Mouse (Mus musculus): ENCODE measurements around the gene Nxn. TPM values are rescaled to one million over a fixed set of nuclear protein-coding genes. Genes with fewer than 3 reads are reported as not detected.

The Nxn gene
- polyA plus RNA-seq, 1 experiment = 10.6 TPM

DNA sequence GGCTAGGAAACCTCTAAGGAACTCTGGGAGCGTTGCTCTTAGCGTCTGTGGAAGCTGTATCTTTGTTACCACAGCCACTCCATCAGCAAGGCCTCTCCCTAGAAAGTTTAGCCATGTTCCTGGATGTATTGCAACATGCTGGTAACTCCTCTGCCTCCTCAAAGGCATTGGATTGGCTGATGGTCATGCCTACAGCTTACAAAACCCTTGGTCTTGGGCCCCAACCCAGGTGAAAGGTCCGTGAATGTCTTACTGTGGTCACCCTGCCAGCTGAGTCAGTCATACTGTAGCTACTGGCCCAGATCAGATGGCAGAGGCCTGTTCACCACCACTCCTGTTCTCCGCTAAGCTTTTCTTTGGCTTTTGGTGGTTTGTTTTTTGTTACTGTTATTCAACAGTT, 16.1 kb upstream of the Nxn start:
- no peaks in the 10 kb centered on the region; the same call in 1 of the 2 replicates for H3K36me3 ChIP-seq (ENCODE audit: control insufficient read depth, insufficient read depth, low read length)
- 85% methylated on average over 4 of the region's 4 CpGs for WGBS
- DNase-seq = peak; percentile 24

DNA sequence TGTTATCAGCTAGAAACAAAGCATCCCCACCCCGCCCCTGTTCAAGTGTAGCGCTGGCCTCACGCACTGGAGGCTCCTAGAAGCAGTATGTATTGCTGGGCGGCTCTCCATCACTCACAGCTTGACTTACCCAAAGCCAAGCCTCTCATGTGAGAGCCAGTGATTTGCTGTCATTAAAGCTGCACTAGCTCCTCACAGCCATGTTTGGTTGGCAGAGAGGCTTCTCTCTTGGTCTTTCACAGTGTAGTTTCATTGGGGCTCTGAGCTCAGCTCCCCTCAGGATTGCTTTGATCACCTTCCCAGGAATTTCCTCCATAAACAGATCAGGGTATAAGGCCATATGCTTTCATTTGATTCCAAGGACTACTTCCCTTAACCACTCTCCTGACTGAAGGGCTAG, 14.3 kb upstream of the Nxn start:
- WGBS = 87% methylated on average over 4 of the region's 4 CpGs
- no peaks in the 10 kb centered on the region for H3K4me1 ChIP-seq (ENCODE audit: control insufficient read depth, insufficient read depth, low read length)
- no peaks in the 10 kb centered on the region for H3K27me3 ChIP-seq (replicated peaks; ENCODE audit: control insufficient read depth, insufficient read depth, low read length)
- DNase-seq = no peak
- no peak for TF ChIP-seq CTCF (conservative IDR thresholded peaks at IDR 0.05; ENCODE audit: insufficient read depth, insufficient read length, low read depth, low read length)
- TF ChIP-seq POLR2A (IDR thresholded peaks at IDR 0.05; ENCODE audit: low read depth, low read length) = no peak
- no peak overlapping the region for H3K27ac ChIP-seq (ENCODE audit: insufficient read depth, low read depth, low read length)
- no peaks in the 10 kb centered on the region; the same call in 1 of the 2 replicates for H3K36me3 ChIP-seq (ENCODE audit: control insufficient read depth, insufficient read depth, low read length)
- H3K4me3 ChIP-seq (ENCODE audit: insufficient read depth, low read depth, low read length) = no peak overlapping the region

More for the DNA sequence above, 16.1 kb upstream of the Nxn start:
- Histone ChIP-seq H3K4me3 (ENCODE audit: insufficient read depth, low read depth, low read length) (no peak overlapping the region), H3K4me1 (ENCODE audit: control insufficient read depth, insufficient read depth, low read length) (no peaks in the 10 kb centered on the region), H3K27ac (ENCODE audit: insufficient read depth, low read depth, low read length) (no peak overlapping the region), H3K27me3 (replicated peaks; ENCODE audit: control insufficient read depth, insufficient read depth, low read length) (no peaks in the 10 kb centered on the region)
- no peak for TF ChIP-seq CTCF (conservative IDR thresholded peaks at IDR 0.05; ENCODE audit: insufficient read depth, insufficient read length, low read depth, low read length)
- TF ChIP-seq POLR2A (IDR thresholded peaks at IDR 0.05; ENCODE audit: low read depth, low read length) = no peak

DNA sequence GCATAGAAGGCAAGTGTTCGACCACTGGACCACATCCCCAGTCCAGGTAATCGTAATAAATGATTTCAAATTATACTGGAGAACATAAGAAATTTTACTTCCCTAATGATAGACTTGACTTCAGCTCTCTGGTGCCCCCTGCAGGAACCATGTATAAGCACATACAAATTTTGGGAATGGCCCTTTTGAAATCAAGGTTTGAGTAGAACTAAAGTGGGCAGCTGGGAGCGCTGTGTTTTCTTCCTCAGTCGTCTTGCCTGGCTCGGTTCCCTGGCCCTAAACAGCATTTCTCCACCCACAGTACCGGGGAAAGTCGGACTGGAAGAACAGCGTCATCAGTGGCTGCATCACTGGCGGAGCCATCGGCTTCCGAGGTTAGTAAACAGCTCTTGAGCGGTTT, 11.9 kb upstream of the Nxn start:
- Histone ChIP-seq H3K4me1 (ENCODE audit: control insufficient read depth, insufficient read depth, low read length) (no peaks in the 10 kb centered on the region), H3K27ac (ENCODE audit: insufficient read depth, low read depth, low read length) (no peak overlapping the region), H3K27me3 (replicated peaks; ENCODE audit: control insufficient read depth, insufficient read depth, low read length) (no peaks in the 10 kb centered on the region), H3K36me3 (ENCODE audit: control insufficient read depth, insufficient read depth, low read length) (no peaks in the 10 kb centered on the region; the same call in 1 of the 2 replicates), H3K4me3 (ENCODE audit: insufficient read depth, low read depth, low read length) (no peak overlapping the region)
- WGBS = 67% methylated on average over 12 of the region's 12 CpGs
- peak; percentile 52 for DNase-seq
- TF ChIP-seq POLR2A (IDR thresholded peaks at IDR 0.05; ENCODE audit: low read depth, low read length) (no peak), CTCF (conservative IDR thresholded peaks at IDR 0.05; ENCODE audit: insufficient read depth, insufficient read length, low read depth, low read length) (peak; percentile 44)

DNA sequence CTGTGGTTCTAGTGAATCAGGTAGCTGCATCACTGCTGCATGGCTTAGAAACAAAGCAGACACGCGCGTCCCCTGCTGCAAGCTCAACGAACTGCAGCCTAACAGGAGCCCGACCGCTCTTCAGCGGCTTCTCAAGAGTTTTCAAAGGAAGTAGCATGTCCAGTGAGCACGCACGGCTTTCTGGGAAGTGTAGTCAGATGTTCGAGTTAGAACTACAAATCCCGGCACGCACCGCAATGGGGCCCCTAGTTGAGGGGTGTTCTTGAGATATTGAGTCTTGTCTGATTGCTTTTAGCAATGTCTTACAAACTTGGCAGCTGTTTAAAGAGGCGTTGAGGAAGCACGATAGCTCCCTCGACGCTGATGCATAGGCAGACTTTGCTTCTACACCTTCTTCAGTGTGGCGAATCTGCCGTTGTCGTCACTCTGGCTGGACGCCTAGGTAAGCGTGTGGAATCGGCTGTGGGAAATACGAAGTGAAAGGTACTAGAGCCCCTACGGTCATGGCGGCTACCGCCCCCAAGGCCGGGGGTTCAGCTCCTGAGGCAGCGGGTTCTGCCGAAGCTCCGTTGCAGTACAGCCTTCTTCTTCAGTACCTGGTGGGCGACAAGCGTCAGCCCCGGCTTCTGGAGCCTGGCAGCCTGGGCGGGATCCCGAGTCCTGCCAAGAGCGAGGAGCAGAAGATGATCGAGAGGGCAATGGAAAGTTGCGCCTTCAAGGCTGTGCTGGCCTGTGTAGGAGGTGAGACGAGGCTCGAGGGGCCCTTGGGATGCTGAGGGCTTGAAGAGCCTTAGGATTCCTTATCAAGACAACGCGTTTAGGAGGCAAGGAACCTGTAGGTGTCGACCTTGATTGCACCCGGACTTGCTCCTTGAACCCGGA, 8.0 kb upstream of the Nxn start, which contains the start of gene Timm22:
TSS of gene Timm22 (plus strand) at position 251 of the 882 bp plus-strand sequence.
- DNase-seq = peak; percentile 98
- WGBS = under 1% methylated on average over 46 of the region's 46 CpGs
- Histone ChIP-seq H3K4me1 (ENCODE audit: control insufficient read depth, insufficient read depth, low read length) (no peaks in the 10 kb centered on the region), H3K4me3 (ENCODE audit: insufficient read depth, low read depth, low read length) (peak within 1 kb of the TSS; percentile 67), H3K27me3 (replicated peaks; ENCODE audit: control insufficient read depth, insufficient read depth, low read length) (no peaks in the 10 kb centered on the region), H3K27ac (ENCODE audit: insufficient read depth, low read depth, low read length) (peak within 1 kb of the TSS; percentile 84), H3K36me3 (ENCODE audit: control insufficient read depth, insufficient read depth, low read length) (no peaks in the 10 kb centered on the region; the same call in 1 of the 2 replicates)
- TF ChIP-seq POLR2A (IDR thresholded peaks at IDR 0.05; ENCODE audit: low read depth, low read length) (peak; percentile 31), CTCF (conservative IDR thresholded peaks at IDR 0.05; ENCODE audit: insufficient read depth, insufficient read length, low read depth, low read length) (peak; percentile 100; the same call in 1 of the 2 replicates)

DNA sequence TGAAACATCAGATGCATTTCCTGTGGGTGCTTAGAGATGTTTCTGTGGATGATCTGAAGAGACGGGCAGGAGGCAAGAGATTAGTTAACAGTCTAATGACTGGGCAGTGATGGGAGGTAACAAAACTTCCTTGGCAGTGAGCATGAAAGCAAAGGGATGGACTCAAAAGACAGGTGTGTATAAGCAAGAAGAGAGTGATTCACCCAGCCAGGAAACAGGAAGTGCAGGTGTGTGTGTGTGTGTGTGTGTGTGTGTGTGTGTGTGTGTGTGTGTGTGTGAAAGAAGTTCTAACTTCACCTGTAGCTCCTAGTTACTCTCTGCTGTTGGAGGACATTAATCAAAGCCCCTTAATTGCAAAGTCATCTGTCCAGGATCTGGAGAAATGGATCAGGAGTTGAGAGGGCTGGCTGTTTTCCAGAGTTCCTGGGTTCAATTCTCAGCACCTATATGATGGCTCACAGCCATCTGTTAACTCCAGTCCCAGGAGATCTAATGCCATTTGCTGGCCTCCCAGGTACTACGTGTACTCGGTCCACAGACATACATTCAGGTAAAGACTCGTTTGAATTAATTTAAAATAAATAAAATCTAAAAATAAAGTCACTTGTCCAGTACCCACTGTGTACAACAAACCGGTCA, 6.8 kb upstream of the Nxn start:
- Histone ChIP-seq H3K4me3 (ENCODE audit: insufficient read depth, low read depth, low read length) (no peak overlapping the region), H3K36me3 (ENCODE audit: control insufficient read depth, insufficient read depth, low read length) (no peaks in the 10 kb centered on the region), H3K27ac (ENCODE audit: insufficient read depth, low read depth, low read length) (no peak overlapping the region), H3K27me3 (replicated peaks; ENCODE audit: control insufficient read depth, insufficient read depth, low read length) (no peaks in the 10 kb centered on the region), H3K4me1 (ENCODE audit: control insufficient read depth, insufficient read depth, low read length) (no peaks in the 10 kb centered on the region)
- no peak for TF ChIP-seq CTCF (conservative IDR thresholded peaks at IDR 0.05; ENCODE audit: insufficient read depth, insufficient read length, low read depth, low read length)
- TF ChIP-seq POLR2A (IDR thresholded peaks at IDR 0.05; ENCODE audit: low read depth, low read length) = no peak
- DNase-seq = no peak
- WGBS = 77% methylated on average over 5 of the region's 5 CpGs

DNA sequence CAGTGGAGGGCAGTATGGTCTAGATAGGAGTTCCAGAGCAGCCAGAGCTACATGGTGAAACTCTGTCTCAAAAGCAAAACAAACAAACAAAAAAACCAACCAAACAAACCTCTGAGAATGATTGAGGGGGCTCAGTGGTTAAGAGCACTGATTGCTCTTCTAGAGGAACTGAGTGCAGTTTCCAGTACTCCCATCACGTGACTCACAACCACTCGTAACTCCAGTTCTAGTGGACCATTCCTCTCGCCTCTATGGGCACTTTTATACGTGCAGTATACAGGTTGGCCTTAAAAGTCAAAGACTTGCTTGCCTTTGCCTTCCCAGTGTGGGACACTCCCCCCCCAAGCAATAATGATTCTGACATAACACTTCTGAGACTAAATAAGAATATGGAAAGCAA, 6.2 kb upstream of the Nxn start:
- no peak for DNase-seq
- no peaks in the 10 kb centered on the region for H3K36me3 ChIP-seq (ENCODE audit: control insufficient read depth, insufficient read depth, low read length)
- H3K4me1 ChIP-seq (ENCODE audit: control insufficient read depth, insufficient read depth, low read length) = no peaks in the 10 kb centered on the region
- no peak overlapping the region for H3K4me3 ChIP-seq (ENCODE audit: insufficient read depth, low read depth, low read length)
- no peaks in the 10 kb centered on the region for H3K27me3 ChIP-seq (replicated peaks; ENCODE audit: control insufficient read depth, insufficient read depth, low read length)
- 63% methylated on average over 4 of the region's 4 CpGs for WGBS
- no peak overlapping the region for H3K27ac ChIP-seq (ENCODE audit: insufficient read depth, low read depth, low read length)
- TF ChIP-seq CTCF (conservative IDR thresholded peaks at IDR 0.05; ENCODE audit: insufficient read depth, insufficient read length, low read depth, low read length) = no peak
- TF ChIP-seq POLR2A (IDR thresholded peaks at IDR 0.05; ENCODE audit: low read depth, low read length) = no peak

DNA sequence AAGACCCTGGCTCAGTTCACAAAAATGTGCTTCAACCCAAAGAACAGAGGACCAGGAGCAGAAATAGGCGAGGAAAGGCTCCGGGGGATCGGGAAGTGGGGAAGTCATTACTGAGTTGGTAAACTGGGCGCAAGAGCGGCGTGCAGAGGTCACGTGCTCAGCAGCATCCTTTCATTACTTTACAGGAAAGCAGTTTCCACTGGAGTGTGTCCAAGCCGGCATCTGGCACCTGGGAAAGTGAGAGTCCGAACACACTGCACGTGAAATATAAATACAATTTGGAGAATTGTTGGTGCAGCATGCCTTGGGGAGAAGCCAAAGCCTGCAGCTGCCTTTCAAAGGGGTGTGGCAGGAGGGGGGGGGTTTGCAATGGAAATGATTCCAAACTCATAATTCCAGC, 2.5 kb upstream of the Nxn start:
- no peak for DNase-seq
- H3K4me1 ChIP-seq (ENCODE audit: control insufficient read depth, insufficient read depth, low read length) = no peaks in the 10 kb centered on the region; the same call in 1 of the 2 replicates
- no peaks in the 10 kb centered on the region for H3K36me3 ChIP-seq (ENCODE audit: control insufficient read depth, insufficient read depth, low read length)
- H3K27me3 ChIP-seq (replicated peaks; ENCODE audit: control insufficient read depth, insufficient read depth, low read length) = no peaks in the 10 kb centered on the region
- H3K4me3 ChIP-seq (ENCODE audit: insufficient read depth, low read depth, low read length) = no peak overlapping the region
- WGBS = 67% methylated on average over 10 of the region's 10 CpGs
- TF ChIP-seq CTCF (conservative IDR thresholded peaks at IDR 0.05; ENCODE audit: insufficient read depth, insufficient read length, low read depth, low read length) = no peak
- no peak for TF ChIP-seq POLR2A (IDR thresholded peaks at IDR 0.05; ENCODE audit: low read depth, low read length)
- no peak overlapping the region for H3K27ac ChIP-seq (ENCODE audit: insufficient read depth, low read depth, low read length)

All from kidney, adult 2 months (tissue).